Mouse (Mus musculus) Patski (cell line): ENCODE measurements at regions not wholly inside any gene's neighbourhood (a gene's known extent, or its start where the extent isn't known, plus 50 kb on each side); places are given as distances from the start of the nearest gene placed in this dataset.

Experiments used
- ATAC-seq: fragments of 100-300 bp; one replicate; pipeline ENCODE4 v1.8.0; 2021
- CTCF ChIA-PET: fragments of 350-600 bp; sonication (Branson Sonifier 250); formaldehyde crosslinking; loops from one replicate; lab custom pipeline; 2022; ENCODE audit warnings: inconsistent platforms; lab: Charles Lee
- POLR2A ChIA-PET: fragments of 350-600 bp; sonication (Branson Sonifier 250); formaldehyde crosslinking; loops from one replicate; lab custom pipeline; 2022; ENCODE audit warnings: antibody characterized with exemption, inconsistent platforms; lab: Charles Lee
- DNase-seq: peaks from one replicate; pipeline ENCODE4 v3.0.0-alpha.2; 2011; ENCODE audit warnings: low read depth, low spot score
- H3K27me3 ChIP-seq: fragments of 371-371 bp; one replicate; pipeline ENCODE4 v1.5.1; 2021
- CTCF ChIP-seq: fragments of 100-300 bp; IDR thresholded peaks from one replicate; pipeline ENCODE4 v1.5.1; 2021
- in situ Hi-C: fragments of 300-500 bp; cut with MboI; formaldehyde crosslinking; loops from 3 replicates; pipeline ENCODE4 v1.11.1; 2018; ENCODE audit warnings: low pct_unique_long_range_greater_than_20kb, mixed read lengths

DNA sequence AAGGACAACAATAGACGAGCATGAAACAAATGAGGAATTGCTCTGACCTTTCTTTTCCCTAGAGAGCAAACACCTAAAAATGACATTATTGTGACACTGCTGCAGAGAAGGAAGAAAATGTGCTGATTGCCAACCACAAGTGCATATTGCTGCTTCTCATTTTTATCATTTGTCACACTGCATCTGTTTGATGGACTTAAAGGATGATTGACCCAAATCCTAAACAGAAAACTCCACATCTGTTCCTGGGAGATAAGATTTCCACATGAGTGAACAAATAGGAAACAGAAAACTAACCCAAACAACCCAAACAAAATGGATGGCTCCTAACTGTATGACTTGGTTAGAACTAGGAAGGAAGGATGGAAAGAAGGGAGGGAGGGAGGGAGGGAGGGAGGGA, 118.5 kb downstream of the Ccdc50 start:
- CTCF ChIA-PET = no interaction called here
- POLR2A ChIA-PET = no interaction called here
- TF ChIP-seq CTCF = no peak
- in situ Hi-C loops = no loop called here
- ATAC-seq = no peak
- no peak for DNase-seq
- H3K27me3 ChIP-seq = peaks cover 29% of the 10 kb centered on the region

DNA sequence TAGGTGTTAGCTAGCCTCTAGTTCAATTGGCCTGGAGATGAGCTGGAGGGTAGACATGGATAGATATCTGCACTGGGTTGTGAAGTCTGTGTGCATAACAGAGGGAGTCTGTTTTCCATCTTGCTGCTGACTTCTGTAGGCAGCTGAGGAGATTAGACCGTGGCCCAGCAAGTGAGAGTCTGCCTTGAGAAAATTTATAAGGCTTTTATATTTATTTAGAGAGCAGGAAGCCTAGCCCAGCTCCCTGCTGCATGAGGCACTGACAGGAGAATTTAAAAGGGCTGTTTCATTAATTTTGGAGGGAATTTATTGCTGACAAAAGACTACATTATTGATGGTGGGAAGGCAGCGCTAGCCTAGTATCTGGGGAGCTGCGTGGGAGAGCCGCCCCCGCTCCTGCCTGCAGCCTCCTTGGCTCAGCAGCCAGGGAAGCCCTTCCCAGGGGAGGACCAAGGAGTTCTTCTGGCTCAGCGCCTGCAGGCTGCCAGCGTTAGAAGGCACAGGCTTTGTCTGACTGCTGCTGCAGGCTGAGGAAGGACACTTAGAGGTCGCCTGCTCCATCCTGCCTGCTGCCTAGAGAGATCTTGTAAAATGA, 135.0 kb downstream of the Ccdc50 start:
- ChIA-PET CTCF (interaction anchor here (1.3 kb wide), 1 partner anchor 9 kb away, joined by 3 read pairs; no protein-coding TSS in a partner anchor), POLR2A (interaction anchor here (0.6 kb wide), 1 partner anchor 806 kb away, joined by 8 read pairs; no protein-coding TSS in a partner anchor)
- in situ Hi-C loops = no loop called here
- no peak for ATAC-seq
- H3K27me3 ChIP-seq = peaks cover 34% of the 10 kb centered on the region
- no peak for TF ChIP-seq CTCF
- no peak for DNase-seq

DNA sequence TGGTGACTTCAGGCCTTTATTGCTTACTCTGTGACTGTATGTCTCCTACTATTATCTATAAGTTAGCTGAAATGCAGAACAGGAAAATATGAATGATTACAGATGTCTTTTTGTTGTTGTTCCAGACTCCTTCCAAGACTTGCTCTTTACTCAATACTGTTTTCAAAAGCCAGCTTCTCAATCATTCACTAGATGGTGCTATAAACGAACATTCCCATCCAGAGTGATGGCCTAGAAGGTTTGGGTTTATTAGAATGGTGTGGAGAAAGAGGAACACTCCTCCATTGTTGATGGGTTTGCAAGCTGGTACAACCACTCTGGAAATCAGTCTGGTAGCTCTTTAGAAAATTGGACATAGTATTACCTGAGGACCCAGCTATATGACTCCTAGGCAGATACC, 138.0 kb downstream of the Ccdc50 start:
- DNase-seq (no peak), ATAC-seq (no peak)
- peaks cover 7% of the 10 kb centered on the region for H3K27me3 ChIP-seq
- ChIA-PET POLR2A (no interaction called here), CTCF (no interaction called here)
- TF ChIP-seq CTCF = no peak
- in situ Hi-C loops = no loop called here

DNA sequence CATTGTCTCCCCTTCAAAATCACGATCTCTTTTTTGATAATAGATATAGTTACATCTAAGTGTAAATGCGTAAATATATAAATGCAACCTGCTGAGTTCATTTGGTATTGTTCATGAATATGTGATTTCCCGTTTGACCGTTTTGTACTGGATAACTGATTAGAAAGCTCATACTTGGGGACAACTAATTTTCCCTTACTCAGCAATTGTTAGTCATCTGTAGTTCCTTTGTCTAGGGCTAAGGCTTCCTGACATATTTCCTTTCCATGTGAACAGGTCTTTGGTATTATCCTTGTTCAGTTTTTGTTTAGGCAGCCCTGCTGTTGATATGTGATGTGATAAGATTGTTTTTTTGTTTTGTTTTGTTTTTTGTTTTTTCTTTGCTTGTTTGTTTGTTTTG, 142.0 kb downstream of the Ccdc50 start:
- CTCF ChIA-PET = interaction anchor here (1.4 kb wide), 1 partner anchor 28 kb away, joined by 3 read pairs; no protein-coding TSS in a partner anchor
- ATAC-seq (no peak), DNase-seq (no peak)
- in situ Hi-C loops = no loop called here
- H3K27me3 ChIP-seq = peaks cover 5% of the 10 kb centered on the region
- no peak for TF ChIP-seq CTCF
- POLR2A ChIA-PET = no interaction called here
